Mouse (Mus musculus) heart, adult 2 months (tissue): ENCODE measurements around the gene Zfp541. TPM values are rescaled to one million over a fixed set of nuclear protein-coding genes. Genes with fewer than 3 reads are reported as not detected.
A peak's percentile ranks its signal among the peaks of the same experiment; 100 is the strongest.

Experiments used
- DNase-seq, 2 experiments: peaks; one replicate each; pipeline ENCODE4 v3.0.0; 2021
- H3K27ac ChIP-seq: fragments of 200-600 bp; 2 replicates; pipeline ENCODE4 v1.8.1; 2022
- H3K27me3 ChIP-seq: fragments of 200-500 bp; 2 replicates; pipeline ENCODE4 v1.6.1; 2012; ENCODE audit warnings: mild to moderate bottlenecking, low read length, inconsistent platforms, mixed read lengths; ENCODE audit not compliant: control insufficient read depth, insufficient read depth
- H3K36me3 ChIP-seq: fragments of 200-500 bp; 2 replicates; pipeline ENCODE4 v1.6.1; 2012; ENCODE audit warnings: low read length, inconsistent platforms; ENCODE audit not compliant: control insufficient read depth, insufficient read depth
- H3K4me1 ChIP-seq: fragments of 200-500 bp; 2 replicates; pipeline ENCODE4 v1.6.1; 2011; ENCODE audit warnings: low read length; ENCODE audit not compliant: control insufficient read depth, insufficient read depth
- H3K4me3 ChIP-seq: fragments of 200-600 bp; 2 replicates; pipeline ENCODE4 v1.8.1; 2022
- H3K79me2 ChIP-seq: fragments of 200-500 bp; replicated peaks from 2 replicates; pipeline ENCODE4 v1.6.1; 2012; ENCODE audit warnings: mild to moderate bottlenecking, inconsistent platforms, low read length, moderate library complexity, mixed read lengths; ENCODE audit not compliant: control insufficient read depth, insufficient read depth
- H3K9ac ChIP-seq: fragments of 200-500 bp; 2 replicates; pipeline ENCODE4 v1.6.1; 2012; ENCODE audit warnings: low read depth, mild to moderate bottlenecking, control low read depth, inconsistent platforms, low read length, mixed read lengths
- CTCF ChIP-seq: fragments of 200-600 bp; IDR thresholded peaks from 2 replicates; pipeline ENCODE4 v1.8.1; 2022; ENCODE audit warnings: antibody characterized with exemption, mild to moderate bottlenecking, moderate library complexity
- EP300 ChIP-seq: fragments of 200-500 bp; IDR thresholded peaks from 2 replicates; pipeline ENCODE4 v1.6.1; 2011; ENCODE audit warnings: low read depth, low read length, control low read depth; ENCODE audit not compliant: insufficient read depth
- POLR2A ChIP-seq: fragments of 200-500 bp; IDR thresholded peaks from 2 replicates; pipeline ENCODE4 v1.6.1; 2011; ENCODE audit warnings: mild to moderate bottlenecking, low read depth, low read length, control low read depth; ENCODE audit not compliant: insufficient read depth
- WGBS: fragments of 180-500 bp; shearing (Covaris S2); methylation state at CpG from one replicate; pipeline ENCODE4 v1.1.7; 2018; 5-methylcytosine and 5-hydroxymethylcytosine counted together
- intact Hi-C: fragments of 180-260 bp; cut with DNase I; formaldehyde crosslinking; loops from one replicate; pipeline ENCODE4 v1.15.1; 2025
- long read RNA-seq: library from polyadenylated mRNA; stranded (forward); transcript quantifications from one replicate; pipeline ENCODE4 v2.0.0, GENCODE M21; 2021
- polyA plus RNA-seq: library from polyadenylated mRNA; depleted of rRNA; stranded (reverse); fragments of >200 nt; gene quantifications from 2 replicates; pipeline ENCODE4 v1.2.3, GENCODE M21; 2012; rRNA removed
- total RNA-seq, 2 experiments: library from RNA; stranded (reverse); gene quantifications; 2 replicates each; pipeline ENCODE4 v1.2.3; 2021

Gene Zfp541
- total RNA-seq (not detected), polyA plus RNA-seq (0.02 and 0.03 TPM in 2 replicates)
- long read RNA-seq = 0 reads

DNA sequence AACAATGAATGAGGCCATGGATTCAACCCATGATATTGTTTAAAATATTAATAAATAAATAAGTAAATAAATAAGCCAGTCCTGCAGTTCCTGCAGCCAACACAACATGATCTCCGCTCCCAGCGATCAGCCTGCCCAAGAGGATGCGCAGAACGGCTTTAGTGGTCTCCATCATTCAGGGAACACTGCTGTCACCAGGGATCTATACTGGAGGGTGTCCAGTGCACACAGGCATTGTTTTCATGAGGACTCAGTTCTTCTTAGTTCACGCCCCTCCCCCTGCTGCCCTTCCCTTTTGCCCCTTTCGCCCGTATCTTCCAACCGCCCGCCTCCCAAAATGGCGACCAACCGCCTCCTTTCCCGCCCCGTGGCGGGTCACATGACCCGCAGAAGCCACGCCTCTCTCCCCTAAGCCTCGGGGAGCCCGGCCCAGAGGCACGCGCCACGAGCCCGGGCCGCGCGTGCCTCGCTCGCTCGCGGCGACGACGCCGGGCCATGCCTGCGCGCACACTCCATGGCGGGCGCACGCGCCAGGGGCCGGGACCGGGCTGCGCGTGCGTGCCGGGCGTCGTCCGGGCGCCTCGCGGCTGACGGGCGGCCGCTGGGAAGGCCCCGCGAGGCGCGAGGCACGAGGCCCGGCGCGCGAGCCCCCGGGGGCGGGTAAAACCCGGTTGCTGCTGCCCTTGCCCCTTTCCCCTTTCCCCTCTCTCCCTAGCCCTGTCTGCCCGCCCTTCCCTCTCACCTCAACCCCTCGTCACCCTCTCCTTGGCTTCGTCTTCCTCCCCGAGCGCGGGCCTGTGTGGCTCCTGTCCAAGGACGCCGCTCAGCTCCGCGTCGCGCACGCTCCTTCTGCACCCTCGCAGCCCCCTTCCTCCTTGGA lies at the start of gene Zfp541:
TSS of gene Zfp541 (plus strand) at position 596 of the 880 bp plus-strand sequence.
- Histone ChIP-seq H3K27ac (no peak within 1 kb of the TSS), H3K4me1 (no peaks in the 10 kb centered on the region), H3K4me3 (no peak within 1 kb of the TSS), H3K36me3 (no peaks in the 10 kb centered on the region), H3K9ac (no peak within 1 kb of the TSS), H3K79me2 (no peaks in the 10 kb centered on the region), H3K27me3 (peaks cover 5% of the 10 kb centered on the region; the same call in 1 of the 2 replicates)
- DNase-seq = no peak
- 55% methylated on average over 78 of the region's 80 CpGs for WGBS
- intact Hi-C loops = no loop called here
- TF ChIP-seq CTCF (no peak), POLR2A (no peak), EP300 (no peak)

- Histone ChIP-seq H3K4me3 (no peak overlapping the region), H3K27ac (peak overlapping the region; percentile 27), H3K27me3 (no peaks in the 10 kb centered on the region), H3K36me3 (no peaks in the 10 kb centered on the region; the same call in none of the 2 replicates), H3K9ac (no peak overlapping the region), H3K4me1 (peaks cover 28% of the 10 kb centered on the region), H3K79me2 (peaks cover 7% of the 10 kb centered on the region)
- DNase-seq = peak; percentile 40 to 65
- TF ChIP-seq POLR2A = no peak
- peak; percentile 84 for TF ChIP-seq CTCF
- TF ChIP-seq EP300 = no peak
- intact Hi-C loops = no loop called here
- 54% methylated on average over 11 of the region's 11 CpGs for WGBS
Observed at GRCm38 (mm10) chr7:16012576-16013263, 48.9 kb upstream of the Zfp541 start.

DNA sequence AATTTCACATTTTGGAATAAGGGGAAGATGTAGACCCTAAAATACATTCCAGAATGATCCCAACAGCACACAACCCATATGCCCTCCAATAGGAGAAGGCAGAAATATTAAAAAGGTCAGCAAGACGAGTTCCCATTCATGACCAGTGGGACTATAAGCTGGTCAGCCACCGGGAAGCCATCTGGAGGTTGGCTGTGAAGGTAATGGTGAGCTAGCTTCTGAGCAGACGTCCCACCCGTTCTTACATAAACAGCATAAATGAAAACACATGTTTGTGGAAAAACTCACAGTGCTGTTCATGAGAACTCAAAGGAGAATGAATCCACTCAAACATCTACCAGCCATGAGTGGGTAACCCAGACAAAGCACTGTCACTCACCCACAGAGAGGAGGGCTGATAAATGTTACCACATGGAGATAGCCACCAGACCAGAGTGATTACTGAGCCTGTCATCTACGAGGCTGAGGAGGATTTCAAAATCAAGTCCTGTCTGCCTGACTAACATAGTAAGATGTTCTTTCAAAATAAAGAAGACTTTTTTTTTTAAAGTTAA lies 47.8 kb upstream of the Zfp541 start:
- peaks cover 29% of the 10 kb centered on the region for H3K4me1 ChIP-seq
- H3K27me3 ChIP-seq = no peaks in the 10 kb centered on the region
- TF ChIP-seq EP300 (no peak), CTCF (no peak), POLR2A (no peak)
- peaks cover 6% of the 10 kb centered on the region for H3K79me2 ChIP-seq
- H3K9ac ChIP-seq = no peak overlapping the region
- peak overlapping the region; percentile 70; the same call in 1 of the 2 replicates for H3K27ac ChIP-seq
- H3K4me3 ChIP-seq = no peak overlapping the region
- no peak for DNase-seq
- peaks cover 2% of the 10 kb centered on the region for H3K36me3 ChIP-seq
- intact Hi-C loops = no loop called here
- WGBS = 68% methylated on average over 5 of the region's 5 CpGs

GRCm38 (mm10) chr7:16014521-16015175 lies 47.0 kb upstream of the Zfp541 start:
- Histone ChIP-seq H3K9ac (no peak overlapping the region), H3K79me2 (peaks cover 5% of the 10 kb centered on the region)
- intact Hi-C loops = loop anchor here (5.0 kb wide), 1 partner anchor 32 kb away; no protein-coding TSS in a partner anchor

DNA sequence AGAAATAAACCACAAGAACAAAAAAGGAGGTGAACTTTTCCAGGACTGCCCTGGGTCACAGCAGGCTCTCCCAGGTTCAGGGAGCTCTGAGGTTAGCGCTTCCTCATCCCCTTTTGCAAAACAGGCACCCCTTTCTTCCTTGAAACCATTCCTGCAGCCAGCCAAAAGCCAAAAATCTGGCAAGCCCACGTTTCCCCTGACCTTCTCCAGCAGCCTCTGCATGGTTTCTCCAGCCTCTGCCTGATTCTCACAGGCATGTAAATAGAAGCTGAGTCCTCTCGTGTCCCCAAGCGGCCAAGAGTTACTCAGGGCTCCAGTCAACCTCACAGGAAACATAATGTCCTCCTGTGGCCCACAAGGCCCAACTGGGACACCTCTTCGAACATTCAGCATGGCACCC lies 46.2 kb upstream of the Zfp541 start:
- H3K79me2 ChIP-seq = peaks cover 5% of the 10 kb centered on the region
- no peak overlapping the region for H3K4me3 ChIP-seq
- TF ChIP-seq EP300 (no peak), POLR2A (no peak), CTCF (no peak)
- no peaks in the 10 kb centered on the region for H3K27me3 ChIP-seq
- 39% methylated on average over 5 of the region's 5 CpGs for WGBS
- peak overlapping the region; percentile 70 for H3K27ac ChIP-seq
- DNase-seq = no peak
- H3K4me1 ChIP-seq = peaks cover 36% of the 10 kb centered on the region
- intact Hi-C loops = loop anchor here (5.0 kb wide), 1 partner anchor 33 kb away; no protein-coding TSS in a partner anchor
- H3K9ac ChIP-seq = no peak overlapping the region
- peaks cover 9% of the 10 kb centered on the region for H3K36me3 ChIP-seq

More at GRCm38 (mm10) chr7:16014521-16015175, 47.0 kb upstream of the Zfp541 start:
- H3K4me3 ChIP-seq = no peak overlapping the region
- TF ChIP-seq CTCF (no peak), EP300 (no peak), POLR2A (no peak)
- peak overlapping the region; percentile 70 for H3K27ac ChIP-seq
- DNase-seq = peak; percentile 63 to 76
- H3K27me3 ChIP-seq = no peaks in the 10 kb centered on the region
- H3K4me1 ChIP-seq = peaks cover 33% of the 10 kb centered on the region
- peaks cover 6% of the 10 kb centered on the region for H3K36me3 ChIP-seq
- 65% methylated on average over 8 of the region's 8 CpGs for WGBS
